Mouse (Mus musculus) retina, postnatal 7 days (tissue): ENCODE data around the gene Rps21.

ENCODE experiments used
- DNase-seq: peaks from one replicate; pipeline ENCODE4 v3.0.0-alpha.2; 2012; ENCODE audit warnings: low read depth, low spot score

Gene Rps21

GRCm38 (mm10) chr2:180257001-180257521 lies at the start of gene Rps21:
TSS of gene Rps21 (plus strand) at chr2:180257377.
- peak; percentile 98 for DNase-seq

- DNase-seq: no peak
Measured at GRCm38 (mm10) chr2:180207840-180208239, 49.3 kb upstream of the Rps21 start.

GRCm38 (mm10) chr2:180208976-180209375 lies 48.2 kb upstream of the Rps21 start:
- no peak for DNase-seq

GRCm38 (mm10) chr2:180212255-180212654 lies 44.9 kb upstream of the Rps21 start:
- no peak for DNase-seq

GRCm38 (mm10) chr2:180214352-180214978 lies 42.7 kb upstream of the Rps21 start:
- DNase-seq: no peak

GRCm38 (mm10) chr2:180215011-180215461 lies 42.1 kb upstream of the Rps21 start:
- DNase-seq: no peak

GRCm38 (mm10) chr2:180215951-180216350 lies 41.2 kb upstream of the Rps21 start:
- no peak for DNase-seq

GRCm38 (mm10) chr2:180216921-180217320 lies 40.3 kb upstream of the Rps21 start:
- DNase-seq: no peak

GRCm38 (mm10) chr2:180217587-180217986 lies 39.6 kb upstream of the Rps21 start:
- DNase-seq: no peak

- no peak for DNase-seq
Measured at GRCm38 (mm10) chr2:180218241-180218640, 38.9 kb upstream of the Rps21 start.

- DNase-seq: no peak
Measured at GRCm38 (mm10) chr2:180218677-180219076, 38.5 kb upstream of the Rps21 start.

GRCm38 (mm10) chr2:180219145-180219943 lies 37.8 kb upstream of the Rps21 start:
- DNase-seq: no peak

GRCm38 (mm10) chr2:180220165-180220564 lies 37.0 kb upstream of the Rps21 start:
- no peak for DNase-seq

GRCm38 (mm10) chr2:180221051-180221450 lies 36.1 kb upstream of the Rps21 start:
- DNase-seq: no peak

- no peak for DNase-seq
Measured at GRCm38 (mm10) chr2:180222250-180222649, 34.9 kb upstream of the Rps21 start.

GRCm38 (mm10) chr2:180224647-180225043 lies 32.5 kb upstream of the Rps21 start:
- no peak for DNase-seq

GRCm38 (mm10) chr2:180225044-180225761 lies 32.0 kb upstream of the Rps21 start:
- no peak for DNase-seq

- DNase-seq: no peak
Measured at GRCm38 (mm10) chr2:180225762-180226378, 31.3 kb upstream of the Rps21 start, which contains the start of gene Lama5. TSS of gene Lama5 (minus strand) at chr2:180225859.

- DNase-seq: peak; percentile 60
Measured at GRCm38 (mm10) chr2:180227262-180228059, 29.7 kb upstream of the Rps21 start.

- no peak for DNase-seq
Measured at GRCm38 (mm10) chr2:180228060-180228458, 29.1 kb upstream of the Rps21 start.

- DNase-seq: no peak
Measured at GRCm38 (mm10) chr2:180228592-180228991, 28.6 kb upstream of the Rps21 start.
